Mouse (Mus musculus) kidney, postnatal 14 days (tissue): ENCODE measurements around the gene Dmrta2.

Source experiments
- DNase-seq: peaks from one replicate; pipeline ENCODE4 v3.0.0; 2022; ENCODE audit warnings: mixed read lengths

Gene Dmrta2

DNA sequence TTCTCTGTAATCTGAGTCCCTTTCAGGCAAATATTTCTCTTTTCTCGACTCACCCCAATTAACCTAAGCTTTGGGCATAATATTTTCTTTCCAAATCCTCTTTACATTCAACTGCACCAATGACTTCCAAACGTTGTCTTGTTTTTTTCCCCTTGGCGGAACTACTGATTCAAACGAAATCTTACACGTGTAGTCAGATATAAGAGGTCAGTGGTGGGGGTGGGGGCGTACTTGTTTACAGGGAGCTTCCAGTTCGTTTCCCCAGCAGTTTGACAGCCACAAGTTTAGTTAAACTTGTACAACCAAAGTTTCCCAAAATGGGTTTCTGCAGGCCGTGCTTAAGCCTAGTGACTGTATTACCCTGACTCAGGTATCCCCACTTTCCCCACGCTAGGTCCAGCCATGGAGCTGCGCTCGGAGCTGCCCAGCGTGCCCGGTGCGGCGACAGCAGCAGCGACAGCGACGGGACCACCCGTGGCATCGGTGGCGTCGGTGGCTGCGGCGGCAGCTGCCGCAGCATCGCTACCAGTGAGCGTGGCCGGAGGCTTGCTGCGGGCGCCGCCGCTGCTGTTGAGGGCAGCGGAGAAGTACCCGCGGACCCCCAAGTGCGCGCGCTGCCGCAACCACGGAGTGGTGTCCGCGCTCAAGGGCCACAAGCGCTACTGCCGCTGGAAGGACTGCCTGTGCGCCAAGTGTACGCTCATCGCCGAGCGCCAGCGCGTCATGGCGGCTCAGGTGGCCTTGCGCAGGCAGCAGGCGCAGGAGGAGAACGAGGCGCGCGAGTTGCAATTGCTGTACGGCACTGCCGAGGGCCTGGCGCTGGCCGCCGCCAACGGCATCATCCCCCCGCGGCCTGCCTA lies 1.8 kb downstream of the Dmrta2 start:
- DNase-seq: no peak

DNA sequence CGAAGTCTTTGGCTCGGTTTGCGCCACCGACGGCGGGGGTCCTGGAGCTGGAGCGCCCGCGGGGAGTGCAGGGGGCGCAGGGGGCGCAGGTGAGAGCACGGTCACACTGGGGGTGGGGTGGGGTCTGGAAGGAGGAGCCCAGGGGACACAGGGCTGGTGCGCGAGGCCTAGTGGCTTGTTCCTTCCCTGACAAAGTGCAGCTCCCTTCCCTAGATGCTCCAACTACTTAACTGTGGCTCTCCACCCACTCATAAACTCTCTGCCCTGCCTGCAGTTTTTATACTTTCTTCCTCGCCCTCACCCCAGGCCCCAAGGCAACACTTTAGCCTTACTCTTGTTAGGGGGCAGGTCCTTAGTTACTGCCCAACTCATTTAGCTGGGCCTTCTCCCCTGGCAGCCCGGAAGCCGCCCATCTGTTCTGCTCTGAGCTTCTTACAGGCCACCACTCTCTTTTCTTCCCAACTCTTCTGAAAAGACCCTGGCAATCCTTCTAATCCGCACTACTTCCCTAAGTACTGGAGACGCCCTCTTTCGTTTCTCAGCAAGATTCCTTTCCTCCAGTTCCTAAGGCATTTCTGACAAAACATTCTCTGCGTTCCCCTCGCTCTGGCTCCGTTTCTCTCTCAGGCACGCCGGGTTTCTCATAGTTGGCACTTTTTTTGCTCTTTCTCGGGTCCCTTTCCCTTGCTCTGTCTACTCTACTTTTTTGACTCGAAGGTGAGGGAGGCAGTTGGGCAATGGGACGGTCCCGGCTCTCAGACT lies 2.6 kb downstream of the Dmrta2 start:
- DNase-seq: no peak

DNA sequence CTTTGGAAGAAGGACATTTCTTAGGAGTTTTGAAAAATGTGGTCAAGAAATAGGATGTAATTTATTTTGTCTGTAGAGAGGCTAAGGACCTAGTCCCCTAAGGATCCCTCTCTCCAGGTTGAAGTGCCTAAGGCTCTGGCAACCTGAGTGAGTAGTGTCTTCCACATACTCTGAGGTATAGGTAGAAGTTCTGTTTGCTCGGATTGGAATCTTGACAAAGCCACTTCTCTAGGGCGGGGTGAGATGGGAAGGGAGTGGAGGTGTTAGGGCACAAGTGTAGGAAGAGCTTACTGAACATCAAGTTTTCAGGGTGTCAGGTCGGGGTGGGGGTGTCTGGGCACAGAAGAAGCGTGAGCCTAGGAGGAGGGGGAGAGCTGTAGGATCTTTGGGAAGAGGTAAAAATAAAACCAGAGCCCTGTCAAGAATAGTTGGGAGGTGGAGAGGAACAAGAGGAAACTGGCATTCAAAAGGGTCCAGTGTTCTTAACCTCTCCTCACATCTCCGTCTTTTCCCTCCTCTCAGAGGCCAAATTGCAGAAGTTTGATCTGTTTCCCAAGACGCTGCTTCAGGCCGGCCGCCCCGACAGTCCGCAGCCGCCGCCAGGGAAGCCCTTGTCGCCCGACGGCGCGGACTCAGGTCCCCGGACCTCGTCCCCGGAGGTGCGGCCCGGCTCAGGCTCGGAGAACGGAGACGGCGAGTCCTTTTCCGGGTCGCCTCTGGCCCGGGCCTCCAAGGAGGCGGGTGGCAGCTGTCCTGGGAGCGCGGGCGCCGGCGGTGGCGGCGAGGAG lies 3.4 kb downstream of the Dmrta2 start:
- no peak for DNase-seq

DNA sequence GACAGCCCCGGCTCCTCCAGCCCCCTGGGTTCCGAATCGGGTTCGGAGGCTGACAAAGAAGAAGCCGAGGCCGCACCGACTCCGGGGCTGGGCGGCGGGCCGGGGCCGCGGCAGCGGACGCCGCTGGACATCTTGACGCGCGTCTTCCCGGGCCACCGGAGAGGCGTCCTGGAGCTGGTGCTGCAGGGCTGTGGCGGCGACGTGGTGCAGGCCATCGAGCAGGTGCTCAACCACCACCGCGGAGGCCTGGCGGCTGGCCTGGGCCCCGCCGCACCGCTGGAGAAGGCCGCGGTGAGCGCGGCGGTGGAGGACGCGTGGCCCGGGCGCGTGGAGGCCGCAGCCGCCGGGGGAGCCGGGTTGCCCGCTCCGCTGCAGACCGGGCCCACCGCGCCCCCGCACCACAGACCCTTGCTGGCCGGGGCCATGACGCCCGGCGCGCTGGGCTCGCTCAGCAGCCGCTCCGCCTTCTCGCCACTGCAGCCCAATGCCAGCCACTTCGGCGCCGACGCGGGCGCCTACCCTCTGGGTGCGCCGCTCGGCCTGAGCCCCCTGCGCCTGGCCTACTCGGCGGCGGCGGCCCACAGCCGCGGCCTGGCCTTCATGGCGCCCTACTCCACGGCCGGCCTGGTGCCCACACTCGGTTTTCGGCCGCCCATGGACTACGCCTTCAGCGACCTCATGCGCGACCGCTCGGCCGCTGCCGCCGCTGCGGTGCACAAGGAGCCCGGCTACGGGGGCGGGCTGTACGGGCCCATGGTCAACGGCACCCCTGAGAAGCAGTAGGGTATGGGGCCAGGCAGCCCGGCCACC lies 4.2 kb downstream of the Dmrta2 start:
- DNase-seq: no peak

DNA sequence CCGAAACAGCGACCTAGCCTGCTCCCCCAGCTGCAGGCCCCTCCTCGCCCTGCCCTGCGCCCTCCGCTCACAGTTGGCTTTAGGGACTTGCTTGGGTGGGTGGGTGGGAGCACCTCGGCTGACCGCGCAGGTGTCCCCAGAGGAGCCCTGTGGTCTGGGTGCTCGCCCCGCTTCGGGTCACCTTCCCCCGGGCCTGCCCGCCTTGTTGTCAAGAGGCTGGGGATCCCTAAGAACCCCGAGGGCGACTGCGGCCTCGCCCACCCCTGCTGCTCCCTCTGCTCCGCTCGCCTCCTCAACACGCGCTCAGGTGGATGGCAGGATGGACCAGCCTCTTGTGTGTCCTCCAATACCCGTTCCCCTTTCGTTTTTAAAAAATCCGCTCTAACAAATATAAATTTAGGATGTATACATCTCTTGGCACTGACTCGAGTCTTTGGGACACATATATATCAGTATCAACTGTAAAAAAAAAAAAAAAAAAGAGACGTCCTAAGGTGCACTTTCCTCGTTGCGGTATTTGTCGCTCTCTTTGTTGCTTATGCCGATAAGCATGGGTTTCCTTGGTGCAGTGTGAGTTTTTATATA lies 4.9 kb downstream of the Dmrta2 start:
- no peak for DNase-seq

DNA sequence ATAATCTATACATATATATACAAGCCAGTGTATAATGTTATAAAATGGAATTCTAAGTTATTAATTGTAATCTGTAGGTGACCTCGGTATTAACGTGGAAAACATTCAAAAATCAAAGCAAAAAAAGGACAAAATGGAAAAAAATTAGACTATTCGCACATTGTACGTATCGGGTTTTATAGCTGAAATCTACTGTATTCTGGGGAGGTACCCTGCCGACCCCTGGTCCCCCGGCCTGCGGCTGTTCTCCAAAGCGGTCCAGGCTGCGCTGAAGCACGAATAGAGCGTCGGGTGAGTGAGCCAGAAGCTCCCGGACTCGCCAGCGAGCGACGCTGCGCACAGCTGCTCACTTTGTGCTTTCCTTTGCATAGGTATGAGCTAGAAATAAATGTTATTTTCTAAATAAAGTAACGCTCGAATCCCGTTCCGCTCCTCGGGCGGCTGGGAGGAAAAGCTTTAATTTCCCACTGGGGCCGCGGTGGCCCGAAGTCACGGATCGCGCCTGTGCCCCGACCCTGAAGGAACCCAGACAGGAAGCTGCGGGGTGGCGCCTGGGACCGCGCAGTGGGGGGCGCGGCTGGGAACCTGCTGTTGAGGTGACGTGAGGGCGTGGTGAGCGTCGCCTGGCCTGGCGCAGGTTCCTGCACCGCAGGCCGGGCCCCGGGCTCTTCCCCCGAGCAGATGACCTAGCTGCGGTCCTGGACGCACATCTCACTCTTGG lies 5.6 kb downstream of the Dmrta2 start:
- no peak for DNase-seq

DNA sequence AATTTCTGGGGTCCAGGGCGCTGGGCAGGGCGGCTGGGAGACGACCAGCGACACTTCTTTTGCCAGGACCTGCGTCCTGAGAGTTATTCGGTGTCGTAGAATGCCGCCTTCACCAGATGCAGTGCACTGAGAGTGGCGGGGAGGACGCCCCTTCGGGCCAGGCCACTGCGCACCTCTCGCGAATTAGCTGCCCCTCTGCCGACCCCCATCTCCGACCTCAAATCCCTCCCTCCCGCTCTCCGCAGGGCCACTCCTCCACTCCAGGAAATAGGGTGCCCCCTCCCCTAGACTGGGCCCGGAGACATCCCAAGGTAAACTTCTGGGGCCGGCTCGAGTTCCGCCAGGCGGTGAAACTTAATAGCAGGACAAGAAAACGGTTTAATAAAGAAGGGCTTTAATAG lies 6.2 kb downstream of the Dmrta2 start:
- DNase-seq: no peak

DNA sequence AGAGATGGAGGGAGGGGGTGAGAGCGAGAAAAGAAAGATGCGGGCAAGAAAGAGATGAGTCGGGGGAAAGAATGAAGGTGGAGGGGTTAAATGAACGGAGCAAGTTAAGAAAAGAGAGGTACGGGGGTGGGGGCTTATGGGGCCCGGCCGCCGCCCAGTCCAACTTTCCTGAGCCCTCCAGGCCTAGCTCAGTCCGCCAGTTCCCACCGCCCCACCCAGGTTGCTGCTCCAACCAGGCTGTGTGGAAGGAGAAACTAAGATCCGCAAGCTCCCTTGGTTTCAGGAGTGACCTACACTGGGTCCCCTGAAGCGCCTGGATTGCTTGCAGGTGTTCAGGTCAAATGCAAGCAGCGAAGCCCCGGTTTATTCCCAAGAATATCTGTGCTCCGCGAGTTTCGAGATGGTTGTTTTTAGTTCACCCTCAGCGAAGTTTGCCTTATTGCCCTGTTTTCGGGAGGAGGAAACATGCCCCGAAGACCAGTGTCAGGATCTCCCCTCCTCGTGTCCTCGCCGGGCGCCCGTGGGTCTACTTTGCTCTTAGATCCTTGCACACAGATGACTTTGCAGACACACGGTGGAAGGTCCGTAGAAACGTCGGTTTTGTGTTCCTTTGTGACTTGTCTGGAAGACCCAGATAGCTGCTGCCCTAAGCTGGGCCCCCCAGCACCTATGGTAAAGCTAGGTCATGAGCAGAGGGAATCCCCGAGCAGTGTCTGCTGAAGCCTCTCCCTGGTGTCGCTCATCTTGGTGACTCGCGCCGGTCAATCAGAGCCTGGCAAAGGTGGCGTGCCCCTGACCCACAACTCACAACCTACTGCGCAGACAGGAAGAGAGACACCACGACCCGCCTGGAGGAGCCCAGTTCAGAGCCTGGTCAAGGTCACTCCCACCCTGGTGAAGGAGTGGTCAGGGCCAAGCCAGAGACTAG lies 6.9 kb downstream of the Dmrta2 start:
- no peak for DNase-seq

DNA sequence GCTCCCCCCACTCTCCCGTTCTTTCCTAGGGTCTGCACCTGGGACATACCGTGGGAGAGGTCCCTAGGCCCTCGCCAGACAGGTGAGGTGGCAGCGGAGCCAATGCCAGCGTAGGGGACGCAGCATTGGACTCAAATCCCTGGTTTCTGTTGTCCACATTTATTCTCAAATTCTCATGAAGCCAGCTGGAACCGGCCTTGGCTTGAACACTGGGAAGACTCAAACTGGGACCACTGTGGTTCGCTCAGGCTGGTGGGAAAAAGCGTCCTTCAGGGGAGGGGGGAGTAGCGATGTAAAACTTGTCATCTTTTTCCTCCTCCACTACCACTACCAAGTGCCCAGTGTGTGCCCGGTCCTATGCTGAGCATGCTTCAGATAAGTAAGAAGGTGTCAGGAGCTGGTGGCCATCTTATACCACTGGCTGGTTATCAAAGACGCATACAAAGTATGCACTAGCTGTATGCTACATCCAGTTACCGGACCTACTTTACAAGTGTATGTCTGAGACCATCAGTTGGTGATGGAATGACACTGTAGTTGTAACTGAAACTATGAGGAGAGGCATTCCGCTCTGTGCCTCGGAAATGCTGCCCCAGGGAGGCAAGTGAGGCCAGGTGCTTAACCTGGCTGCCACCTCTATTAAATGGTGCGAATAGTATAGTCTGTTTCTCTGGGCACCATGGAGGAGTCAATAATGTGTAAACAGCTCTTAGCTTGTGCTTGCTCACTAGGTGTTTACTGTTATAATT lies 7.7 kb downstream of the Dmrta2 start:
- DNase-seq: no peak

DNA sequence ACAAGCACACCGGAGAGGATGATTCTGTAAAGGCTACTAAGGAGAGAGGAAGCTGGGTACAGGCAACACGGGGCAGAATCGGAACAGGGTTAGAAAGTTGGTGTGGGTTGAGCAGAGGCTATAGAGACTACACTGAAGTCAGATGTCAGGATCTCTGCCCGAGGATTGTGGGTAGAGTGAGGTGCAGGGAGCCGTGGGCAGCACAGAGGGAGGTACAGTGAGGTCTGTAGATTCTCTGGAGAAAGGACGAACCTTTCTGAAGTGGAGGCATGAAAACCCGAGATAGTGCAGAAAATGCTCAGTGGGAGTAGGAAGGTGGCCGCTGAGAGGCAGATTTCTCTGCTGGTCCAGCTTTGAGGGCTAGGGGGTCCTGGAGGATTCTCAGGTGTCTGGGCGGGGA lies 8.4 kb downstream of the Dmrta2 start:
- DNase-seq: no peak

DNA sequence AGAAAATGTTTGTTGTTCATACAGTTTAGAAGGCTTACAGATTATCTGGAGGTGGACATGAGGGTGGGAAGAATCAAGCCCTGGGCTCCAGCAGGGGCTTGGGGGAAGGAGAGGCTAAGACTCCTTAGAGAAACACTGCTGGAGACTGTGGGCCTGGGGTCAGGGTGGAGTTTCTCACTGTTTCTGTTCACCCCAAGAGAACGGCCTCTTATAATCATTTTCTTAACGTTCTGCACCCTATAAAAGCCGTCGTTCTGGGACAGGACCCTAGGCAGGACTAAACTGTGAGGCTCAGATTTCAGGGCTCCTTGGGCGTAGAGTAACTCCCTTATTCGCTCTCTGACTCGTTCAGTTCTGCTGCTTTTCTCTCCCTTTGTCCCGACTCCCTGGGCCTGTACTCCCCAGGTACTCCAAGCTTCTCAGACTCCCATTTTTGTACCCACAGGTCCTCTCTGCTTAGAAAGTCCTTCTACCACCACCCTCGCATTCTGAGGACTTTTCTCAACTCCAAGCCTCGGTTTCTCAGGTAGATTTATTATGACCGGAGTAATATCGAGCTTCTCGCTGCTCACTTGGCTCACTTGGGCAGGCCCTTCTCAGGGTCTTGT lies 9.0 kb downstream of the Dmrta2 start:
- no peak for DNase-seq

DNA sequence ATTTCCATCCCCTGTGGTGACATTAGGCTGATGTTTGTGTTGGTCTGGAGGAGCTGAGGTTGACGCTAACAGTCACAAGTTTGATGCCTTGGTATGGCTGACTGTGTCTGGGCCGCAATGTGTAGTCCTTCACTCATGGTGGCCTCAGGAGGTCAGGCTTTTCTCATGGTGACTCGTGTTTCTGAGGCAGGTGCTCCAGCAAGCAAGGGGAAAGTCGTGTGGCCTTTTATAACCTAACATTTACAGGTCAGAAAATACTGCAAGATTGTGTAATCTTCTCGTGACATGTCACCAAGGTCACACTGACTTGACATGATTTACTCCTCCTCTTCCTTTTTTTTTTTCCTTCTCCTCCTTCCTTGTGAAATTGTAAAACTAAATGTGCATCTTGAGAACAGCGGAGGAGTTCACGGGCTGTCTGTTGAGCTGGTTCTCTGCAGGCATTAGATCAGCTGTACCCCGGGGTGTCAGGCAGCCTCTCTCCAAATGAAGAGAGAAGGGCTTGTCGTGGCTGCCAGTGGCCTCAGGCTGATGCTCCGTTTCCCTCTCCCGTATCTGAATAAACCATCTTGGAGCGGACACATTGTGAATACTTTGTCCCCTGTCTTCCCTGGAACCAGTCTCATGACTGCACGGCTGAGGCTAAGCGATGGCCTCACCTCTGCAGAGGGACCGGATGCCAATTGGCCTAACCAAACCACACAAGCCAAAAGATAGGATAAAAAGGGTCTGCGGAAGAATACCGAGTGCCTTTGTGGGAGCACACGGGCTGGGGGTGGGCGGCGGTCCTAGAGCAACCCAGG lies 9.9 kb downstream of the Dmrta2 start:
- no peak for DNase-seq

DNA sequence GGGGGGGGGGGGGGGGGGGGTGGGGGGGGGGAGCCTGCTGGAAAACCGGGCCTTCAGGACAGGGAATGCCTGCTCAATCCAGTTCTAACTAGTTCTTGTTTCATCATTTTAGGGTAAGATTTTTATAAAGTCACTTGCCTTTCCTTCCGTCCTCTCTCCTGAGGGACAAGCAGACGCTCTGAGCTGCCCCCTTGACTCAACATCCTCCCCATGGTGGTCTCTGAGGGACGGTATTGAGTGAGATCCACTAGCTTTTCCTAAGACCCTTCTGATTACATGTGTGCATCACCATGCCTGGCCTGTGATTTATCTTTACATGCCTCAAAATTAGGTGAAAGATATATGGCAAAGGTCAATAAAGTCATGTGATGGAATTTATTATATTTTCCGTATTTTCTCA lies 10.6 kb downstream of the Dmrta2 start:
- no peak for DNase-seq

DNA sequence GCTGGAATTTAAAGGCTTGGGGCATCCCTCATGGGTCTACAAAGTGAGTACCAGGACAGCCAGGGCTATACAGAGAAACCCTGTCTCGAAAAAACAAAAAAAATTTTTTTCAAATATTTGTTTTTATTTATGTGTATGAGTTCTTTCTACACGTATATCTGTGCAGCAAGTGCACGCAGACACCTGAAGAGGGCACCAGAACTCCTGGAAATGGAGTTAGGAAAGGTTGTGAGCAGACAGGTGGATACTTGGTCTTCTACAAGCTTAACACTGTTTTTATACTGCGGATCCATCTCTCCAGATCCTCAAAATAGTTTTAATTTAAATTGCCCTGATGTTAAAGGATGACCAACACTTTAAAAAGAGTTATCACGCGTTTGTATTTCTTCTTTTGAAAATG lies 11.4 kb downstream of the Dmrta2 start:
- DNase-seq: no peak

DNA sequence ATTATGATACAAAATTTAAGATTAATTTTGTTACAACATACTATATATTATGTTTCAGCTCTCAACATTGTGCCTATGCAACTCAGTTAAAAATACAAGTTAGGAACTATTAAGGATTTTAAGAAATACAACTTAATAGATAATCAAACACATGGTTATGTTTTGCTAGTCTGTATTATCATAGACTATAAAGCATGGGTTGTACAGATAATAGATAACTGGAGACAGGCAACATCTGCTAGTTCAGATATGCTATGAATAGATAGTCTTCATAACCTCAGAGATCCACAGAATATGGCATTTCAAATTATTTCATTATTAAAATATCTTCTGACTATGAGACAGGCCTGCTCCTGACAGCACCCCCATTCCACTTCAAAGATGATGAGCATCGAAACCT lies 28.2 kb downstream of the Dmrta2 start:
- no peak for DNase-seq

DNA sequence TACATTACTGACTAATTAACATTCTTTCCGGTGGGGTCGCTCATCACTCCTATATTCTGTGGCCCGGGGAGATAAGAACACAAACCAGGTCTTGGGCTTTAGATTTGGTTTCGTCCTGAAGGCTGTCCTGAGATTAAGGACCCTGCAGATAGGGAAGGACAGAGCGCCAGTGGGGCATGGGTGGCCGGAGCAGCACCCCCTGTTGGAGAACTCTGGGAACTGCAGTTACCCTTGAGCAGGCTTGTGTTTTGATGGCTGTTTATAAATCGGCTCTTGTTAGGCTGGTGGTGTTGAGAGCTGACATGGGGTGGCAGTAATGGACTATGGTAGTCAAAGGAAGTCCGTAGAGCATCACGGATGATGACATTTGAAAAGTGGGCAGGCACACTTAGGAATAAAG lies 41.3 kb downstream of the Dmrta2 start:
- DNase-seq: no peak

DNA sequence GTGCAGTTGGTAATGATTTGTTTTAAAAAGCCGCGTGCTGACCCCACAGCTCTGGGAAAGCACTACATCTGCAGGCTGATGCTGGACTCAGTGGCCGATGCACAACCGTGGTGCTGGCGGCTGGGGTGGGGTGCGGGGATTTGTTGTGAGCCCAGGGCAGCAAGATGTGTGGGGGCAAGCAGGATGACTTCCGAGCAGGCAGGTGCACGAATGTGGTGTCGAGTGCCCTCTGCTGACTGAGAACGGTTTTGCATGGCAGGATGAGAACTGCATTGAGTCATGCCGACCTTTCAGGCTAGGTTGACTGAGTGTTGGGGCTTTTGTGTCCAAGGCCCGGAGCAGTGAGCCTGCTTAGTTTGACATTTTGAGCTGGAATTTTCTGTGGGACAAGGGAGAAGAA lies 42.4 kb downstream of the Dmrta2 start:
- peak; percentile 73 for DNase-seq

DNA sequence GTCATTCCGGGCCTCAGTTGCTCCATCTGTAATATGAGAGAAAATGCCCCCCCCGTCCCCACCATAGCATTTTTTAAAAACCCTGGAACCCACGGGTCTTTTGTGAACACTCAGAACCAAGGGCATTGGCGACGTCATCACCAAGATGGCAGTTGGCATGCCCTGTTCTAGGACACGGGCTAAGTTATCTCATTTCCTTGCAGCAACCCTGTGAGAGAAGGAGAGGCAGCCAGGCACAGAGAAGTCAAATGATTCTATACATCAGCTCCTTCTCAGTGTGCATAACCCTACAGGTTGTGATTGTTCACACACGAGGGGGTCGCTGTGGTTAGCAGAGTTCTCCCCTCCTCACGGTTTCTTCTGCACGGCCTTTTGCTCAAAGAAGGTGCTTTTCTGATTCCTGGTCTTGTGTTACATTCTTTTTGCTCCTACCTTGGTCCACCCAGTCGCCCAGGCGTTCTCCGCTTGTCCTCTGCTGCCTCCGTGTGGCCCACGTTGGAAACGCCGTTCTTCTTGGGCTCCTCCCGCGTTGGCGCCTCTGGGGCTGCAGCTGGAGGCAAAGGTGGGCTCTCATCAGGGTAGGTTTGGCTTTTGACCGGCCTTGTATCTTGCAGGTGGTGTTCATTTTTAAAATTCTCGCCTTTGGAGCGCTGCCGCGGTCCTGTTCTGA lies 44.2 kb downstream of the Dmrta2 start:
- DNase-seq: peak; percentile 77
